Mouse (Mus musculus): ENCODE results near the gene Msn. TPM values are rescaled to one million over a fixed set of nuclear protein-coding genes. Genes with fewer than 3 reads are reported as not detected.

Msn gene
- 1,078 TPM for polyA plus RNA-seq (2017; shearing (Covaris generic))

DNA sequence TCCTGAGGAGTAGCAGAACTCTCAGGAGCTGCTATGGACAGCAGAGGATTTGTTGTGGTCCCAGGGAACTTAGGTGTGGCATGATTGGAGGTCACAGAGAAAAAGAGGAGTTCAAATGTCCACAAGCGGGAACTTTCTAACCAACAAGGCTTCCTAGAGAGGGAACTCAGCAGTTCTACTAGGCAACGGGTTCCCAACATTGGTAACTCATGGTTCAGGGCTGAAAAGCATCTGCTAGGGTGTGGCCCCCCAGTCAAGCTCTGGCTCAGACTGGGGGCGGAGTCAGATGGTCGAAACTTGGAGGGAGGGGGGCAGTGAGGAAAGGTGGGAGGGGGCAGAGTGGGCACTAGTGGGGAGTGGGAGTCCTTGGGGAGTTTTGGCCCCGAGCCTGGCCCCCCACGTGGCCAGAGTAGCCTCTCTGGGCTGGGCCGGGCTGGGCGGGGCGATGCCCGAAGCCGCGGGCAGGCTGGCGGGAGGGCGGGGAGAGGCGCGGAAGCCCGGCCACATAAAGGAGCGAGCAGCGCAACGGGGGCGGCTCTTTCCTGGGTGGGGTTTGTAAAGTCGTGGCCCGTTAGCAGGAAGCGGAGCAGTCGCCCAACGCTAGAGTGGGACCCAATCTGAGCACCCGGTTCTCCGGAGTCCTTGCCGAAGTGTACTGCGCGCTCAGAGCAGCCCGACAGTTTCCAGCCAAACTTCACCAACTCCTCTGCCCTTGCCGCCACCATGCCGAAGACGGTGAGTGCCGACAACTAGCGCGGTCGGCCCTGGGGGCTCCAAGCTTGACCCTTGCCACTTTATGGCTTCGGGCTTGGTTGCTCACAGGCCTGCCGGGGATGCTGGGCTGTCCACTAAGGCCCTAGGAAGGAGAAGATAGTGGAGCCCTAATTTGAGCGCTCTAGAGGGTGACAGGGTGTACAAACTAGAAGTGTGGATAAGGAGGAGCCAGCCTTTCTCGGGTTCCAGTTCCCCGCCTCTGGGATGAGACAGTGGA, at the start of gene Msn:
Msn (plus strand) TSS at position 534 of the 991 bp plus-strand sequence.

Other genes with a start within 250 kb of the Msn start
- gene Las1l, start 139.1 kb upstream of the Msn start, polyA plus RNA-seq (2017; shearing (Covaris generic)), result 88.3 TPM
- not detected for gene Vsig4, start 197.4 kb downstream of the Msn start, polyA plus RNA-seq (2017; shearing (Covaris generic))